Mouse (Mus musculus) cortical plate, adult 2 months (tissue): ENCODE measurements around the gene Cyfip1.

Experiments used
- CTCF ChIP-seq: fragments of 200-500 bp; IDR thresholded peaks from 2 replicates; pipeline ENCODE4 v1.5.1; 2011; ENCODE audit warnings: mild to moderate bottlenecking, control low read depth, low read length; ENCODE audit not compliant: insufficient read depth; ENCODE audit errors: extremely low read depth
- POLR2A ChIP-seq: fragments of 200-500 bp; IDR thresholded peaks from 2 replicates; pipeline ENCODE4 v1.6.1; 2011; ENCODE audit warnings: mild to moderate bottlenecking, low read length, control low read depth; ENCODE audit not compliant: insufficient read depth; ENCODE audit errors: extremely low read depth

DNA sequence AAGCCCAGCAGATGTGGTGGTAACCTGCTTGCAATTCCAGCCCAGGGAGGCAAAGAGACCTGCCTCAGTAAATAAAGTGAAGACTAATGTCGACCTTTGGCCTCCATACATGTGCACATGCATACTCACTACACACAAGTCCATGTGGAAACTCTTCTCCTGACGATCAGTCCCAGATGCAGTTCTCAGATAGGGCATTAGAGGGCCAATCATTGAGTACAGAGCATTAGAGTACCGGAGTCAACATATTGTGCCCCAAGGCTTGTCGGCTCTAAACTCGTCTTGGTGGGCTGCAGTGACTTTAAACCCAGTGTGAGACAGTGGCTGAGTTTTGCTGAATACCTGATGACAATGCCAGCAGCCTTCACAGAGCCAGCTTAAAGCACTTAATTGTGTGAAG is 17.1 kb upstream of the Cyfip1 start:
- TF ChIP-seq POLR2A (no peak), CTCF (no peak)
